Mouse (Mus musculus) kidney, postnatal 0 days (tissue): ENCODE results near the gene Gatad2b. TPM values are rescaled to one million over a fixed set of nuclear protein-coding genes. Genes with fewer than 3 reads are reported as not detected.

Experiments
- ATAC-seq: fragments of 200-750 bp; cut with Nextera tagmentation; replicated peaks from 2 replicates; pipeline ENCODE4 v1.8.0; 2017; ENCODE audit warnings: low read depth, moderate number of reproducible peaks, moderate TSS enrichment, moderate library complexity; ENCODE audit not compliant: low FRiP score
- DNase-seq: peaks from one replicate; pipeline ENCODE4 v3.0.0-alpha.2; 2016; ENCODE audit warnings: low spot score
- H3K27ac ChIP-seq: fragments of 300-500 bp; sonication (generic); 2 replicates; pipeline ENCODE4 v1.5.1; 2014; ENCODE audit warnings: mild to moderate bottlenecking
- H3K27me3 ChIP-seq: fragments of 300-500 bp; sonication (generic); 2 replicates; pipeline ENCODE4 v1.6.1; 2014; ENCODE audit warnings: low read length, mixed read lengths; ENCODE audit not compliant: insufficient read depth
- H3K36me3 ChIP-seq: fragments of 300-500 bp; sonication (generic); 2 replicates; pipeline ENCODE4 v1.6.1; 2014; ENCODE audit warnings: low read length, mixed read lengths; ENCODE audit not compliant: insufficient read depth
- H3K4me1 ChIP-seq: fragments of 300-500 bp; sonication (generic); replicated peaks from 2 replicates; pipeline ENCODE4 v1.6.1; 2014; ENCODE audit warnings: antibody characterized with exemption, low read length, mixed read lengths; ENCODE audit not compliant: insufficient read depth
- H3K4me2 ChIP-seq: fragments of 300-500 bp; sonication (generic); 2 replicates; pipeline ENCODE4 v1.6.1; 2014; ENCODE audit warnings: mild to moderate bottlenecking, low read length, moderate library complexity, mixed read lengths
- H3K4me3 ChIP-seq: fragments of 300-500 bp; sonication (generic); replicated peaks from 2 replicates; pipeline ENCODE4 v1.5.1; 2014; ENCODE audit warnings: low read depth, low read length
- H3K9ac ChIP-seq: fragments of 300-500 bp; sonication (generic); 2 replicates; pipeline ENCODE4 v1.6.1; 2014; ENCODE audit warnings: low read depth, low read length
- H3K9me3 ChIP-seq: fragments of 300-500 bp; sonication (generic); replicated peaks from 2 replicates; pipeline ENCODE4 v1.6.1; 2016; ENCODE audit warnings: low read length, inconsistent platforms, mixed read lengths
- CTCF ChIP-seq: IDR thresholded peaks from 2 replicates; pipeline ENCODE4 v1.5.1; 2016; ENCODE audit warnings: antibody characterized with exemption, low read depth, mild to moderate bottlenecking, moderate library complexity
- WGBS: fragments of 180-500 bp; shearing (Covaris S2); extraction: QIAGEN DNeasy Blood & Tissue Kit; methylation state at CpG from one replicate; pipeline ENCODE4 v1.1.7; 2014; 5-methylcytosine and 5-hydroxymethylcytosine counted together
- polyA plus RNA-seq: library from polyadenylated mRNA; unstranded; fragments of >200 nt; fragmentation: Nextera tagmentation; extraction: Ambion mirVana; gene quantifications from 2 replicates; pipeline ENCODE4 v1.2.1, GENCODE M21; 2015

Gene Gatad2b
- polyA plus RNA-seq, 1 experiment from 2014 or later: 8.1 TPM

DNA sequence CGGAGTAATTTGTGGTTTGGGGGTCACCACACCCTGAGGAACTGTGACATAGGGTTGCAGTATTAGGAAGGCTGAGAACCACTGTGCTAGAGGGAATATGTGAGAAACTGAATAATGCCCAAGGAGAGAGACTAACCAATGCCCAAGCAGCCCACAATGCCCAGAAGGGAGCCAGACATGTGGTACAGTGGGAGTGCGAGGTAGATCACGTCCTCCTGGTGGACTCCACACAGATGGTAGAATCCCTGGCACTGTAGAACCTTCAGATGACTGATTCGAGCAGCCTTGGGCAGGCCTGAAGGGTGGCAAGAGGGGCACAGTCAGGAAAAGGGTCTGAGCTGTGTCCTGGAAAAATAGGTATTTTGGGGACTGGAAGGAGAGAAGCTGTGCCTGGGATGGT, 95.2 kb downstream of the Gatad2b start:
- Histone ChIP-seq H3K9me3 (no peaks in the 10 kb centered on the region), H3K36me3 (peaks cover 24% of the 10 kb centered on the region), H3K4me2 (peak overlapping the region; percentile 99; the same call in 1 of the 2 replicates), H3K27ac (no peak overlapping the region), H3K4me3 (0 out of 2 replicates have a peak overlapping the region, but pooled peaks have one; percentile 58), H3K9ac (0 out of 2 replicates have a peak overlapping the region, but pooled peaks have one; percentile 70), H3K27me3 (no peaks in the 10 kb centered on the region), H3K4me1 (peaks cover 15% of the 10 kb centered on the region; the same call in 1 of the 2 replicates)
- 77% methylated on average over 4 of the region's 4 CpGs for WGBS
- DNase-seq (no peak), ATAC-seq (no peak)
- no peak for TF ChIP-seq CTCF

DNA sequence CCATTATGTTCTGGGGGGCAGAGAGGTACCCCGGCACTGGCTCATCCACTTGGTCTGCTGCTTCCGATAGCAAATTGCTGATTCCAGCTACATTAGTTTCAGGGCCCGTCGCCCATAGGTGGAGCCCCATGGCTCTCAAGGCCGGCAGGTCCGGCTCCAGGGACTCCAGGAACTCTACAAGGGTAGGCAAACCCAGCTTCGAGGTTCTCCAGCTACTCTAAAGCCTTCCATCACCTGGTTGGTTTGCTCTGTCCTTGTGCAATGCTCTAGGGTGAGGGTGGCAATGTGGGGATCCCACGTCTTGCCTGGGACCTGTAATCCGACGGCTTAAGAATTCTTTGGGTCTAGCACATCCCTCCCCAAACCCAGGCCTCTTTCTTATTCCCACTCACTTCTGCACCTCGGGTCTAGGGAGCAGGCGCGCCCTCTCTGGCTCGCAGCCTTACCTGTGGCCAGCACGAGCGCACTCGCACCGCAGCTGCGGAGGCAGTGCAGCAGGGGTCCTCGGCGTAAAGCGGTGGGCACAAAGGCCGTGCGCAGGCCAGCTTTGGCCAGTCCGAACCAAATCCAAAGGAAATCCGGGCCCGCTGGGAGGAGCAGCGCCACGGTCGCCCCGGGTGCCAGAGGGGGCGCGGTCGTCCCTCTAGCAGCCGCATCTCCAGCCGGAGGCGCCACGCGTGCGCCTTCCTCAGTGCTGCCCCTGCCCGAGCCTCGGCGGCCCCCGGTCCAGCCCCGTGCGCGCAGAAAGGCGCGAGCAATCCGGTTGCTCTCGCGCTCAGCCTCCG, 95.9 kb downstream of the Gatad2b start:
- Histone ChIP-seq H3K4me3 (peak overlapping the region; percentile 58), H3K36me3 (peaks cover 31% of the 10 kb centered on the region), H3K9me3 (no peaks in the 10 kb centered on the region), H3K27ac (peak overlapping the region; percentile 78; the same call in 1 of the 2 replicates), H3K27me3 (no peaks in the 10 kb centered on the region), H3K4me1 (peaks cover 15% of the 10 kb centered on the region; the same call in 1 of the 2 replicates), H3K9ac (peak overlapping the region; percentile 70), H3K4me2 (peak overlapping the region; percentile 99)
- 4% methylated on average over 53 of the region's 53 CpGs for WGBS
- DNase-seq: peak; percentile 56
- peak; percentile 38; the same call in 1 of the 2 replicates for TF ChIP-seq CTCF
- ATAC-seq: peak; percentile 69

DNA sequence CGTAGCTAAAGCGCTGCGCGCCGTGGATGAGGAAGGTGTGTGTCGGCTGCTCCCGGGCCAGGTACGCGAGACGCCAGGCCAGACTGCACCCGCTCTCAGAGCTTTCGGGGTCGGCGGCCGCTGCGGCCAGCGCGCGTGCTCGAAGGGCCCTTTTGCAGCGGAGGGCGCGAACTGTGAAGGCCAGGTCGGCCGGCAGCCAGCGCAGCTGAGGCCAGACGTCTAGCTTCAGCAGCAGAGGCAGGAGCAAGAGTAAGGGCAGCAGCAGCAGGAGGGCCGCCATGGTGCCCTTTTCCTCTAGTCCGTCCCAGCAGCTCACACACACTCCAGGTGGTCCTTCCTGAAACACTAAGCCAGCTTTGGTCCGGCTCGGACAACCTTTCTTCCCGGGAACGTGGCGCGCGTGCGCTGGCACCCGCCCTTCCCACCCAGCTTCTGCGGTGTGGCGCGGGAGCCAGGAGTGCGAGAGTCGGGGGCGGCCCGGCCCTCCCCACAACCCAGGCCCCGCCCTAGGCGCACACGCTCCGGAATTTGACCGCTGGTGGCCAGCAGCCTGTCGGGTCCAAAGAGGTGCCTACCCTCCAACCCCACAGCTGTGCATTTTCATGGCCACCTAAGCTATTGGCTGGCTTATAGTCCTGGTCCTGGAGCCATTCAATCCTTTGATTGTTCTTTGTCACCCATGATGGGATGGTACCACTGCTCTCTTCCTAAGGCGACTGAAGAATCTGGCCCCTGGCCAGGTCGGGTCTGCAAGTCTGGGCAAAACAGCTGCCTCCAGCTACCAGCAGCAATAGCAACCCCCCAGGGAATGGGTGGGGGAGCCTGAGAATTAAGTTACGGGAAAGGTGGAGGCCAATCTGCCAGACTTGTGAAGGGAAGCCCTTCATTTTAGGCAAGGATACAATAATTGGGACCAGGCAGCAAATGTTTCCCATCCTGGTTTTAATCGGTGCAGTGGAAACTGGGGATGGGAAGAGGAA, 96.8 kb downstream of the Gatad2b start, which contains the start of gene Slc27a3:
TSS of gene Slc27a3 (minus strand) at position 428 of the 980 bp plus-strand sequence.
- H3K27ac ChIP-seq: peak within 1 kb of the TSS; percentile 78; the same call in 1 of the 2 replicates
- no peak for TF ChIP-seq CTCF
- DNase-seq: peak; percentile 50
- H3K27me3 ChIP-seq: no peaks in the 10 kb centered on the region
- no peaks in the 10 kb centered on the region for H3K9me3 ChIP-seq
- ATAC-seq: peak; percentile 48
- peak within 1 kb of the TSS; percentile 99 for H3K4me2 ChIP-seq
- H3K4me1 ChIP-seq: peaks cover 15% of the 10 kb centered on the region; the same call in 1 of the 2 replicates
- H3K9ac ChIP-seq: peak within 1 kb of the TSS; percentile 70
- WGBS: 1% methylated on average over 55 of the region's 55 CpGs
- H3K4me3 ChIP-seq: peak within 1 kb of the TSS; percentile 58
- peaks cover 39% of the 10 kb centered on the region for H3K36me3 ChIP-seq

DNA sequence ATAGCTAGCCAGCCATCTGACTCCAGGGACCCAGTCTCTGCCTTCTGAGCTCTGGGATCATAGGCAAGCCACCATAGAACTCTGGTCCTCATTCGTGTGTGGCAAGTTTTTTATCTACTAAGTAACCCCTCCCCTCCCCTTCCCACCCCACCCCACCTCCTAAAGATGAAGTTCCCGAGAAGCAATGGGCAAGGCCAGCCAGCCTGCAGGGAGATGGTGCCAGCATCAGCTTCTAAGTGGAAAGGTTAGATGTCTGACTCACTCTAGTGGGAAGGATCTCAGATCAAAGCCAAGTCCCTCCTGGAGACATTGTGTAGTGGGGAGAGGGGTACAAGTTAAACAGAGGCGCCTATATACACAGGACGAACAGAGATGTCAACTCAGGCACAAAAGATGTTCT, 98.0 kb downstream of the Gatad2b start:
- ATAC-seq: no peak
- WGBS: 75% methylated on average over 4 of the region's 4 CpGs
- no peaks in the 10 kb centered on the region for H3K9me3 ChIP-seq

DNA sequence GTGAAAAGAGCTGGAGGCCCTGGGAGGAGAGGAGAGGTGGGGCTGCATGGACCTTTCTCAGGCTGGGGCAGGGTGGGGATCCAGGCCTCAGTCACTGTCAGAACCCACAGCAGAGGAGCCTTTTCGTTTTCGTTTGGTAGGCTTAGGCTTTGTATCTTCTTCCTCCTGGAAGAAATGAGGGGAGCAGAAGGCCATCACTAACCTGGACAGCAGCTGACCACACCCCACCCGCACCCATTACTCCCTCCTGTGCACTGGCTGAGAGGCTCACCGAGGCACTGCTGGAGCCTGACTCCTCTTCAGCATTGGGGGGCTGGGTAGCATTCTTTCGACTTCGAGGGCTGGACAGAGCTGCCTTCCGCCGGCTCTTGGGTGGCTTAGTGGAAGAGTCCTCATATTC, 99.0 kb downstream of the Gatad2b start:
- H3K4me2 ChIP-seq: no peak overlapping the region
- WGBS: 92% methylated on average over 8 of the region's 8 CpGs
- H3K27ac ChIP-seq: no peak overlapping the region
- TF ChIP-seq CTCF: no peak
- ATAC-seq (no peak), DNase-seq (no peak)
- H3K9ac ChIP-seq: no peak overlapping the region
- no peaks in the 10 kb centered on the region for H3K9me3 ChIP-seq
- H3K4me1 ChIP-seq: peaks cover 15% of the 10 kb centered on the region; the same call in 1 of the 2 replicates
- H3K36me3 ChIP-seq: peaks cover 46% of the 10 kb centered on the region
- no peaks in the 10 kb centered on the region for H3K27me3 ChIP-seq
- H3K4me3 ChIP-seq: no peak overlapping the region

More for the DNA sequence above, 98.0 kb downstream of the Gatad2b start:
- Histone ChIP-seq H3K4me2 (no peak overlapping the region), H3K4me1 (peaks cover 15% of the 10 kb centered on the region; the same call in 1 of the 2 replicates), H3K27me3 (no peaks in the 10 kb centered on the region), H3K27ac (no peak overlapping the region), H3K9ac (no peak overlapping the region), H3K4me3 (no peak overlapping the region), H3K36me3 (peaks cover 43% of the 10 kb centered on the region)
- TF ChIP-seq CTCF: no peak
- DNase-seq: no peak

DNA sequence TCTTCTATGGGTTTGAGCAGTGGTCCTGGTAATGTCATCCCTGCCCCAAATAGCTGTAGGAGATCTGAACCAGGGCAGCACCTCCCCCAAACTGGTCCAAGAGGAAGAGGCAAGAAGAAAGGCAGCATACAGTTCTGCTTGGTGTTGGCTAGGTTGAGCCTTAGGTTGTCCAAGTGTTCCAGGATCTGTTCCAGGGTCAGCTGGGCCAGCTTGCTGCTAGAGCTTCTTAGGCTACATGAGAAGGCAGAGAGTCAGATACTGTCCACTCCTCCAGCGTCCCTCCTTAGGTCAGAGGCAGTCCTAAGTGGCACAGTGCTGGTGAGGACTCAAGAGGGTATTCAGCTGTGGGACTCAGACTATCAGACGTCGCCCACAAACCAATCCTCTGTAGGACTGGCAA, 99.7 kb downstream of the Gatad2b start:
- Histone ChIP-seq H3K4me3 (no peak overlapping the region), H3K36me3 (peaks cover 47% of the 10 kb centered on the region), H3K4me1 (peaks cover 10% of the 10 kb centered on the region; the same call in 1 of the 2 replicates), H3K9me3 (no peaks in the 10 kb centered on the region), H3K9ac (no peak overlapping the region), H3K27me3 (no peaks in the 10 kb centered on the region), H3K4me2 (no peak overlapping the region), H3K27ac (no peak overlapping the region)
- ATAC-seq (no peak), DNase-seq (no peak)
- 75% methylated on average over 3 of the region's 3 CpGs for WGBS
- no peak for TF ChIP-seq CTCF
